Mouse (Mus musculus) macrophage (primary cell): Measurements from ENCODE around the gene Pclo. TPM values are rescaled to one million over a fixed set of nuclear protein-coding genes. Genes with fewer than 3 reads are reported as not detected.

Experiments
- H3K27ac ChIP-seq: fragments of 350-480 bp; formaldehyde crosslinking; 2 replicates; pipeline ENCODE4 v1.9.0; 2021
- H3K36me3 ChIP-seq: fragments of 350-480 bp; formaldehyde crosslinking; 2 replicates; pipeline ENCODE4 v1.9.0; 2021; ENCODE audit errors: inconsistent target
- H3K4me3 ChIP-seq: fragments of 350-480 bp; formaldehyde crosslinking; 2 replicates; pipeline ENCODE4 v1.9.0; 2021; ENCODE audit errors: inconsistent target
- H3K79me2 ChIP-seq: fragments of 350-480 bp; formaldehyde crosslinking; 2 replicates; pipeline ENCODE4 v1.9.0; 2021; ENCODE audit errors: inconsistent target
- WGBS: methylation state at CpG from one replicate; pipeline ENCODE4 v1.1.7; 2026; ENCODE audit warnings: inconsistent platforms; ENCODE audit not compliant: missing documents; 5-methylcytosine and 5-hydroxymethylcytosine counted together
- polyA plus RNA-seq: library from polyadenylated mRNA; stranded (reverse); fragments of 250-400 nt; gene quantifications from 3 replicates; pipeline ENCODE4 v1.2.4, GENCODE M21; 2018; ENCODE audit warnings: inconsistent platforms

Pclo gene
- polyA plus RNA-seq, 1 experiment from 2014 or later = not detected

DNA sequence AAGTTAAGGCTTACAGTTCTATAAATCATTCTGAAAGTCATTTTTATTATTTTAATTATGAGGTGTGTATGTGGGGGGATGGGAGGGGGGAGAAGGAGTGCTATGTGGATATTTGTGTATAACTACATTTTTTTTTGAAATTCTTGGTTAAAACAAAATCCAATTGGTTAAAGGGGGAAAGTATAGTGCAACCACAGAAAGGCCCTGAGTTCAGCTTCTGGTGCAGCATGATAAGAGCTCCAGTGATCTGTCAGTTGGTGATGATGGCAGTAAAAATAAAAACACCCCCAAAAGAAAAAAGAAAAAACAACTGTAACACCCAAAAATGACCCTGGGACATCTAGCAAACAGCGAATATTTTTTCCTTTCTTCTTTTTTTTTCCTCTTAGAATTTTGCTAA, 93.6 kb downstream of the Pclo start:
- Histone ChIP-seq H3K27ac (no peak overlapping the region), H3K4me3 (no peak overlapping the region), H3K79me2 (no peaks in the 10 kb centered on the region), H3K36me3 (no peaks in the 10 kb centered on the region)
- WGBS = 46% methylated on average over 1 of the region's 1 CpGs

DNA sequence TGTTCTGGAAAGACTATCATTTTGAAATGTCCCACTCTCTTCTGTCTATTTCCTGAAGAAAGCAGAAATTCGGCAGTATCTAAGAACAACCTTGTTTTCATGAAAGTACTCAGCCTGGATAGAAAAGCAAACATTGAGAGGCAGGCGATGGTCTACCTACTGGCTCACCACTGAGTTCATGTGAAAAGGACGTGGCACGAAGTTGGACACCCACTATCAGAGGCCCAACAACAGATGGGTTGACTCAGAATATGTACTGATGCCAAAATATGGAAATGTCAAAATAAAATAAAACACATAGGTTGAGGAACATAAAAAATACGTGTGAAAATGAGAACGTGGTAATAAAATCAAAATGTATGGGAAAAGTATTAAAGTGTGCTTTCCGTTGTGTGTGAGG, 106.4 kb downstream of the Pclo start:
- H3K27ac ChIP-seq = no peak overlapping the region
- no peaks in the 10 kb centered on the region for H3K36me3 ChIP-seq
- 84% methylated on average over 7 of the region's 7 CpGs for WGBS
- no peak overlapping the region for H3K4me3 ChIP-seq
- no peaks in the 10 kb centered on the region for H3K79me2 ChIP-seq

DNA sequence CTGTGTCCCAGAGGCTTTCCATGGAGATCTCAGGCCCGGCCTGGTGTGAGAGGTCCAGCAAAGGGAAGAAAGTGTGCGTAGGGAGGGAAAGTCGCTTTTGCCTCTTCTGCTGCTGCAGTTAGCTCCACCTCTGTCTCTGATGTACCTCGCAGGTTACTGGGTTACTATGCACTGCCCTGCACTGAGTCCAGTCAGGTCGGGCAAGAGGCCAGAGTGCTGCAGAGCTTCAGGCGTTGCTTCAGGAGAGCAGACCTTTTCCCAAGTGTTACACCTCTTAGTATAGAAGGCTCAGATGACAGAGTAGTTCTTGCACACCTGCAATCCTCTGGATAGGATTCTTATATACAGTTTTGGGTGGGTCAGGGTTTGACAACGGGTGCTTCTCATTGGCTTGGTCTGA, 108.6 kb downstream of the Pclo start:
- H3K4me3 ChIP-seq = no peak overlapping the region
- no peaks in the 10 kb centered on the region for H3K79me2 ChIP-seq
- H3K36me3 ChIP-seq = no peaks in the 10 kb centered on the region
- no peak overlapping the region for H3K27ac ChIP-seq
- 75% methylated on average over 7 of the region's 7 CpGs for WGBS

DNA sequence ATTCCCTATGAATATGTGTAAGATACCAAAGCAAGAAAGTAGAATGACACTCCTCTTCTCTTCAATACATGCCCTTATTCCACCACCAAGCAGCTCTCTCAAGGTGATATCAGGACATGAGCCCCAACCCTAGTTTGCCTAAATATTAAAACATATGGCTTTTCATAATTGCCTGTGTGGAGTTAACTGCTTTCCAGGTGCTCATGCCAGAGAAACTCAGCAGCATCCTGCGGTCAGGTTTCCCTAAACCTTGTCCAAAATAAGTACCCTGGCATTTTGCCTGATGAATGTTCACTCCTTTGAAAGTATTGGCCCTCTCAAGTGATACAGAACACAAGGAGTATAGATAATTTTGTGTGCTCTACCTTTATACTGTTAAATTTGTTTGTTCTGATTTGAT, 126.5 kb downstream of the Pclo start:
- 92% methylated on average over 1 of the region's 1 CpGs for WGBS
- H3K4me3 ChIP-seq = no peak overlapping the region

DNA sequence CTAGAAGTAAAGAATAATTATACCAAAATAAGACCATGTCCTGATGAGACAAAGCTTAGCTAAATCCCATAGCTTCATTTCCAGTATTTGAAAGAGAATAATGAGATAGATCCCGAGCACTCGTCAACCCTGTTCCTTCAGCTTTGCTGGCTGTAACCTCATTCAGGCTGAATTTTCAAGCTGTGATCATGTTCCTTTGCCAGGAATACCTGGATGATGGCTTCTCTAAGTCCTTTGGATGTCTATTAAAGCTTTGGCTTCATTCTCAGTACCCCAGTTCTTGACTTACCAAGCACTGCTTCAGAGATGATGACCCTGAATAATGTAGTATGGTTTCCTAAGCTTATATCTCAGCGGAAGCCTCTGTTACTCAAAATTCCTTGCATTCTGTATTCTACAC, 131.1 kb downstream of the Pclo start:
- no peaks in the 10 kb centered on the region for H3K36me3 ChIP-seq
- no peaks in the 10 kb centered on the region for H3K79me2 ChIP-seq
- WGBS = 89% methylated on average over 3 of the region's 3 CpGs
- H3K4me3 ChIP-seq = no peak overlapping the region
- H3K27ac ChIP-seq = no peak overlapping the region

More for the DNA sequence above, 126.5 kb downstream of the Pclo start:
- H3K27ac ChIP-seq = no peak overlapping the region
- H3K36me3 ChIP-seq = no peaks in the 10 kb centered on the region
- H3K79me2 ChIP-seq = no peaks in the 10 kb centered on the region

DNA sequence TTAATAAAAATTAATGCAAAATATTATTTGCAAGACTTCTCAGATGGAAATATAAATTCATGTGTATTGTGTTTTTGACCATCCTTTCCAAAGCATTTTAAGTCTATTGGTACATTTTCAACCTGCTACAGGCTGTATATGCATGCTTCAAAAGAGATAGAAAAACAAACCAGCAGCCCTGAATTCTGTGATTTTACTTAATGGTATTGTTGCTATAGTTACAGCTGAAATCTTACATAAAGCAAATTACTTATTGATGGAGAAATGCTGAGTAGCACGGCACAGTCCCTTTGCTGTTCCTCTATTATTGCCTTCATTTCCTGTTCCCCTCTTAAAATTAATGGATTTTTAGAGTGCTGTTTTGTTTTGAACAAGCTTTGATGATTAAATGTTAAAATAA, 145.9 kb downstream of the Pclo start:
- no peak overlapping the region for H3K27ac ChIP-seq
- WGBS = 79% methylated on average over 1 of the region's 1 CpGs
- no peaks in the 10 kb centered on the region for H3K79me2 ChIP-seq
- no peak overlapping the region for H3K4me3 ChIP-seq
- no peaks in the 10 kb centered on the region for H3K36me3 ChIP-seq

DNA sequence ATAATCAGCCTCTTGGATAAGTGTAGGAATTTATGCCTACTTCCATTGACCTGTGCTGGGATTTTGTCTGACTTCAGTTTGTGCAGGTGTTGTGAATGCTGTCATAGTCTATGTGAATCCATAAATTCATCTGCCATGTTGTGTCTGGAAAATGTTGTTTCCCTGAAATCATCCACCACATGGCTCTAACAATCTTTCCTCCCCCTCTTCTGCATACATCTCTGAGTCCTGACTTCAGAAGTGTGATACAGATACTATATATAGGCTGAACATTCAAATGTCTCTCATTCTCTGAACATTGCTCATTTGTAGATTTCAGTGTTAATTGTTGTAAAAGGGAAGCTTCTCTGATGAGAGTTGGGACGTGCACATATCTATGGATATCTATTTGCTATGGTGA, 147.5 kb downstream of the Pclo start:
- WGBS = 78% methylated on average over 1 of the region's 1 CpGs
- no peaks in the 10 kb centered on the region for H3K79me2 ChIP-seq

DNA sequence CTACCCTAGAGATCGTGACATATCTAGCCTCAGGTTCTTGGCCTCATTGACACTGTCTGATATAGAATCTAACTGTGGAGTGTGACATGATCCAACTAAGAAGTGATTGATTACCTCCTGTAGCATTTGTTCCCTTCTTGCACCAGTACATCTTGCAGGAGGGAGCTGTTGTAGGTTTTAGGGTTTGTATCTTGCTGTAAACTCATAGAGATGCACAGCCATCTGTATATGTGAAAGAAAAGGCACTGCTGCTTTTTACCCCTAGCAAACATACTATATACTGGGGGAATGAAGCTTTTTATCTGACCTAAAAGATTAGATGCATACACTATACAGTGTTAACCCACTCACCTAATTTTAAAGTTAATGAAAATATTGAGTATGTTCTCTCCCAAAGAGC, 147.9 kb downstream of the Pclo start:
- no peak overlapping the region for H3K4me3 ChIP-seq
- no peaks in the 10 kb centered on the region for H3K79me2 ChIP-seq
- 91% methylated on average over 1 of the region's 1 CpGs for WGBS
- no peak overlapping the region for H3K27ac ChIP-seq
- H3K36me3 ChIP-seq = no peaks in the 10 kb centered on the region

More for the DNA sequence above, 147.5 kb downstream of the Pclo start:
- Histone ChIP-seq H3K4me3 (no peak overlapping the region), H3K36me3 (no peaks in the 10 kb centered on the region), H3K27ac (no peak overlapping the region)

DNA sequence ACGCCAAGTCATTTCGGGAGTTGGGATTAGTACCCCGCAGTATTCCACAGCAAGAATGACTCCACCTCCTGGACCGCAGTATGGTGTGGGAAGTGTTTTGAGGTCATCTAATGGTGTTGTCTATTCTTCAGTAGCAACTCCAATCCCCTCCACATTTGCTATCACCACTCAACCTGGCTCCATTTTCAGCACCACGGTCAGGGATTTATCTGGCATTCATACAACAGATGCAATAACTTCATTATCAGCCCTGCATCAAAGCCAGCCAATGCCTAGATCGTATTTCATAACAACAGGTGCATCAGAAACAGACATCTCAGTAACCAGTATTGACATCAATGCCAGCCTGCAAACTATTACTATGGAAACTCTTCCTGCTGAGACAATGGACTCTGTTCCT, 165.7 kb downstream of the Pclo start:
- Histone ChIP-seq H3K4me3 (no peak overlapping the region), H3K36me3 (no peaks in the 10 kb centered on the region), H3K79me2 (no peaks in the 10 kb centered on the region), H3K27ac (no peak overlapping the region)
- WGBS = 82% methylated on average over 6 of the region's 6 CpGs

DNA sequence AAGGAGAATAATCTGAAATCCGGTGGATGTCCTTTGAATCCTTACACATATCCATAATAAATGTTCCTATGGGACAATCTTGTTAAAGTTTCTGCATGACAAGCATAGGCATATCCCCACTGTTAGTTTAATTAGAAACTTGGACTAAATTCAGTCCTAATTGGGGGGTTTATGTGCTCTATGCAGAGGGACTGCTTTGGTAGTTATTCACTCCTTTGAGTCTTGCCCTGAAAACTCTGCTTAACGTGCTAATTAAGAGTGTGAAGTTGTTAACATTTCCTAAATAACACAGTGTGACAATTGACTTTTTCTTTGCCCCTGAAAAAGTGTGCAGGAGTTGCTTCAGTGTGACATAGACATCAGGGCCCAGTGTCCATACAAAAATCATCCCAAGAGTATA, 177.3 kb downstream of the Pclo start:
- Histone ChIP-seq H3K27ac (no peak overlapping the region), H3K36me3 (no peaks in the 10 kb centered on the region), H3K79me2 (no peaks in the 10 kb centered on the region), H3K4me3 (no peak overlapping the region)
- WGBS = 76% methylated on average over 2 of the region's 2 CpGs

DNA sequence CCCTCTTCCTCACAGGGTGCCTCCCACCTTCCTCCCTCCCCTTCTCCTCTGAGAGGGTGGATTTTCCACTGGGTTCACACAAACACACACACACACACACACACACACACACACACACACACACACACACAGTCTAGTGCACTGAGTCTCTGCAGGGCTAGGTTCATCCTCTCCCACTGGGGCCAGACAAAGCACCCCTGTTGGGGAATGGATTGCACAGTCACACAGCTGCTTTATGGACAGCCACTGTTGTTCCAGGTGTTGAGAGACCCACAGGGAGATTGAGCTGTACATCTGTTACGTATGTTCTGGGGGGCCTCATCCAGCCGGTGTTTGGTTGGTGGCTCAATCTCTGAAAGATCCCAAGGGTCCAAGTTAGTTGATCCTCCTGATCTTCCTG, 182.0 kb downstream of the Pclo start:
- Histone ChIP-seq H3K4me3 (no peak overlapping the region), H3K27ac (no peak overlapping the region), H3K36me3 (no peaks in the 10 kb centered on the region), H3K79me2 (no peaks in the 10 kb centered on the region)
- 96% methylated on average over 2 of the region's 2 CpGs for WGBS

DNA sequence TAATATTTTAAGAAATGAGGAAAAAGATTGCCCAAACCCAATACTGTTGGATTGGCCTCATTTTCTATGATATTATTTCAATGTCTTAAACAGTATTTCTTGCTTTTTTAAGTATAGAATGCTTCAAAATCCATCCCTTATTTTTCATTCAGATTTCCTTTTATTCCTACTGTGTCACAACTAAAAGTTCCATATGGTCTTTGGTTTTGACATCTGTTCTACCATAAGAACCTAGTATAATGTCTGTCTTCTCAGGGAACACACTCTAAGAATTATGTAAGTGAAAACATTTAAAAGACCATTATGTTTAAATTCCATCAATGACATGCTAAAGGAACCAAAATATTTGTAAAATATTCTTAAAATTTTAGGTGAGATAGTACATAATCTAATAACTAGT, 186.2 kb downstream of the Pclo start:
- no peaks in the 10 kb centered on the region for H3K36me3 ChIP-seq
- H3K79me2 ChIP-seq = no peaks in the 10 kb centered on the region
- no peak overlapping the region for H3K4me3 ChIP-seq
- H3K27ac ChIP-seq = no peak overlapping the region

DNA sequence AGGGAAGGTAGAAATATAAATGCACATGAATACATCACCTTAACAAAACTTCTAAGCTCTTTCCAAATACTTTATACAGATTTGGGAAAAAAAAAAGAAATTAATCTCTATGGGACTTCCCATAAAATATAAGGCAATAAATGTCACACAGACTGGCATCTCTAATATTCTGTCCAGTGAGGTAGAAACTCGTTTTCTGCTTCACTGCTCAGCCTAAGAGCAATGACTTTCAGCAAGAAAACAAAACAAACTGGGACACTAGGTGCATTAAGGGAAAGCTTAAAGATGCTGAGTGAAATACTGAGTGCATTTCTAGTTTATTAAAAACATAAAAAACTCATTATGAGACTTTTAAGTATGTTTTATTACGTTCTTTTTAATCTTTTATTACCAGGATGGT, 190.7 kb downstream of the Pclo start:
- no peaks in the 10 kb centered on the region for H3K36me3 ChIP-seq
- no peak overlapping the region for H3K4me3 ChIP-seq
- WGBS = 59% methylated on average over 2 of the region's 2 CpGs
- H3K79me2 ChIP-seq = no peaks in the 10 kb centered on the region
- no peak overlapping the region for H3K27ac ChIP-seq

DNA sequence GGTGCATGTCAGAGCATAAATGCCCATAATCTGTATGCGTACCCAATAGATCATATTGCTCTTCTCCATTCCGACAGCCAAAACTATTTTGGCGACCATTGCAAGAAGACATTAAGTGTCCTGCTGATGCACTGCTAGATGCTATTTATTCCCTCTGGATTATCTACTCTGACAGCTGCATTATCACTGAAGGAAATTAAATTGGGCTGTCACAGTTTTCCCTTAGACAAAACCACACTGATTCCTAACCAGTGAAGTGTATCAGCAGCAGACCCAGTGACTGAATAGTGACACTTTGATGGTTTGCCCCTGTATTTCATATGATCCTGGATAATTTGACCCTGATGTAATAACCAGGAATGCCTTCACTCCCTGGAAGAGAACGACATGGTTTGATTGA, 192.6 kb downstream of the Pclo start:
- no peaks in the 10 kb centered on the region for H3K36me3 ChIP-seq
- no peak overlapping the region for H3K27ac ChIP-seq
- WGBS = 91% methylated on average over 4 of the region's 4 CpGs

DNA sequence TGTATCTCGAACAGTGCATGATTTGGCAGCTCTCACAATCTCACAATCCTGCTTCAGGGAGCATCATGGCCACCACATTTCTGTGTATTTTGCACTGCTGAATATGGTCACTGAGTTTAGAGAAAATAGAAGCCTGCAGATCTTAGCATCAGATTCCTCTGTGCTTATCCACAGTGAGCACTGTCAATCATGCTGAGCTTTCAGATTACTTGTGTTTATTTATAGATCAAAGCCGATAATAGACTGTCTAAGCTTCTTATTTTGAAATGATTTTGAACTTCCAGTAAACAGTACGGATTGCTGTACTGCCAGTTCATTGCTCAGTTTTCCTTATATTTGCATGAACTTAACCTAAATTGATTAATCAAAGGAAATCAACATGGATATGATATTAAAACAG, 208.9 kb downstream of the Pclo start:
- H3K79me2 ChIP-seq = no peaks in the 10 kb centered on the region
- no peak overlapping the region for H3K27ac ChIP-seq
- 86% methylated on average over 3 of the region's 3 CpGs for whole genome bisulfite sequencing
- no peak overlapping the region for H3K4me3 ChIP-seq
- no peaks in the 10 kb centered on the region for H3K36me3 ChIP-seq

More for the DNA sequence above, 192.6 kb downstream of the Pclo start:
- Histone ChIP-seq H3K79me2 (no peaks in the 10 kb centered on the region), H3K4me3 (no peak overlapping the region)

DNA sequence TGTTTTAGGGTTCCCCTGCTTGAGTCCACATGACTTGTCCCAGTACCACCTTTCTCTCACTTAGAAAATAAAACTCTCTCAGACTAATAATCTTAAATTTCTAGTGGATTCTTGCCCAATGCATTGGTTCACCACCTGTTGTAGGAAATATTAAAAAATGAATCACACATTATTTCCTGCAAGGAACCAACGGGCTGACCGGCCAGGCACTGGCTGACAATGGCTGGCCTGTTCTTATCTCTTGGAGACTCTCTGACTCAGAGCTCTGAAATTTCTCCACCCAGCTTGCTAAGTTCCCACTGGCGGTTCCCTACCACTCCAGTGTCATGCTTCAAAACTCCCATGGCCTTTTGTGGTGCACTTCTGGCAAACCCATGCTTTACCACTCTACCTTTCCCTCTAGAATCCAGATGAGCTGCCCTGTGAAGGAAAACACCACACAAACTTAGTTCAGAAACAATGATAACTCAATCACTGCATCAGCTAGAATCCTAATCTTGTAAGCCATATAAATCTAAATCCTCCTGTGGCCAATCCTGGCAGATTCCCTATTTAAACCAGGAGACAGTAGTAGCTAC, 214.0 kb downstream of the Pclo start:
- Histone ChIP-seq H3K36me3 (no peaks in the 10 kb centered on the region), H3K79me2 (no peaks in the 10 kb centered on the region), H3K27ac (no peak overlapping the region), H3K4me3 (no peak overlapping the region)
- 67% methylated on average over 3 of the region's 3 CpGs for WGBS
